Mouse (Mus musculus): ENCODE measurements around the gene Gm20489.

Gene Gm20489

DNA sequence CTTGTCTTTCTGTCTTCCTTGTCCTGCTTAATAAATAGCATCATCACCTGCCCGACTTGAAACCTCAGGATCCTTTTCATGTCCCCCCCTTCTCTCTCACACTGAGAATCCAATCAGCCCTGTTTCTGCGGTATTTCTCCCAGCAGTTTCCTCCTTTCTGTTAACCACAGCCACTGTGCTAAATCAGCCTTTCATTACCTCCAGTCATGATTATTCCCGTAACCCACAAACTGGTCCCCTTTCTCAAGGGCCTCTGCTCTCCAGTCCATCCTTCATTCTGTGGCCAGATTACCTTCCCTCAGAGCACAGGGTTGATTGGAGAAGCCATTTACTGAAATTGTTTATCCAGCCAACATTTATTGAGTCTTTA lies at the start of gene Gm20489:
Gene Gm20489, minus strand, starts transcription at position 269 of the 370 bp plus-strand sequence.
- DNase-seq (ENCODE audit: low read depth, low spot score), result no peak

DNA sequence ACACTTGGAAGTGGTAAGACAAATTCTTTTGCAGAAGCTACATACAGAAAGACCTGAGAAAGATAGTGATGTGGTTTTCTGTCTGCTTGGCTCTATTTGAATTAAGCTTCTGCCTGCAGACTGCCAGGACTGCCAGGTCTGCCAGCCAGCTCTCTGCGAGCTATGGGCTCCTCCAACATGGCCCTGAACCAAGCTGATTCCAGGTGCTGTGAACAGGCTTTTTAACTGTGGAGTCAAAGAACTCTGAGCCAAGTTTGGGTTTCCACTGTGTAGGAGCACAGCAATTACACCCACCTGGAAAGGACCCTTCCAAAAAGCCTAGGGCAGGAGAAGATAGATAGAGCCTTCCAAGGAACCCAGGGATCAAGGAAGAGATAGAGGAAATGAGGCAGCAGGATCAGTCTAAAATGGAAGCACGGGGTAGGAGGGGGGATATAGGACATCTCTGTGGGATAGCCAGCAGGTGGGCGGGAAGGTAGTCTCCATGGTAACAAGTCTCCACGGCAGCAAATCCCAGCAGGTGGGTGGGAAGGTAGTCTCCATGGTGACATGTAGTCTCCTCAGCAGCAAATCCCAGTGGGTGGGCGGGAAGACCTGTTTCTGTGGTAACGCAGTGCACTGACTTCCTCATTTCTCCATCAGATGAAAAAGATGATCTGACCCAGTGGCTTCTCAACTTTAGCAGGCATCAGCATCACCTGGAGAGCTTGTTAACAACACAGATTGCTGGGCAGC lies 45.0 kb upstream of the Gm20489 start:
- no peak for DNase-seq (ENCODE audit: low read depth, low spot score)

DNA sequence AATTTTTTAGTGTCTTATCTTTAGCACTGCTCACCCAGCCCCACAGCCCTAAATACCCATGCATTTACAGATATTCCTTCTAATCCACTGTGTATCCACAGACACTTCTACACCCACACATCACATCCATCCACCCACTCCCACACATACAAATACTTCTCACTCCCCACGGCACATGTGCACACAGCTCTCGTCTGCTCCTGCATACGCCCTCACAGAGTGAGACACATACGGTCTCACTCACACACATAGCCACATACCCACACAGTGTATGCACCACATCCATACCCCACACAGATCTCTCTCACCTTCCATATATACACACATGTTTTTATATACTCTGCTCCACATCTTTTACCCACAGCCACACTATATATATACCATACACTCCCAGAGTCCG lies 40.5 kb upstream of the Gm20489 start:
- no peak for DNase-seq (ENCODE audit: low read depth, low spot score)

DNA sequence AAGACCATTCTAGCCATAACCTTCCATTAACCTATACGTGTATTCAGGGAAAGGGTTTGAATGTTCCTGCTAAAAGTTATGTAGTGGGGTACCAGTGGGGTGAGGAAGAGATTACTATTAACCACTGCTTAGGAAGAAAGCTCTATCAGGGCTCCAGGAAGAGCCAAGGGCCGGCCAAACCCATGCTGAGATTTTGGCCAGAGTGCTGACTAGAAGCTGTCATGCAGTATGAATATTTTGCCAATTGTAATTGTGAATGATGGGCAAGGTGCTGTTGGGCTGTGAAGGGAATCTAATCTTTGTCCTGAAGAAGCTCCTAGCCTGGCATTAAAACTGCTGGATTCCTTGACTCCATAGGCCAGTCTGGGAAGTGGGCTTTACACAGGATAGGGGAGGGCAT lies 35.8 kb upstream of the Gm20489 start:
- no peak for DNase-seq (ENCODE audit: low read depth, low spot score)

DNA sequence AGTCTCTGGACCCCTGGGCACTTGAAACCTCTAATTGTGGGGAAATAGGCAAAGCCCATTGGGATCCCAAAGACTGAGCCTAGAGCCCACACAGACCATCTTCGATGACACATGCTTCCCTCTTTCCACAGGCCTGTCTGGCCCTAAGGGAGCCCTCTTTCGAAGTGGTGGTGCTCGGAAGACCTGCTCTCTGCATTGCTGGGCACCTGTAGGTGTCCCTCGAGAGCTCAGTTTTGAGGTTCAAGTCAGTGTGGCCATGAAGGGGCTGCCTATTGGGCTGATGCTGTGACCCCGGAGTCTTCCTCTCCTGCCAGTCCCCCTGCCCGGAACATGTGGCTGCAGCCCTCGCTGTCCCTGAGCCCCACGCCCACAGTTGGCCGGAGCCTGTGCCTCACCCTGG lies 32.8 kb upstream of the Gm20489 start:
- DNase-seq (ENCODE audit: low read depth, low spot score), result no peak

DNA sequence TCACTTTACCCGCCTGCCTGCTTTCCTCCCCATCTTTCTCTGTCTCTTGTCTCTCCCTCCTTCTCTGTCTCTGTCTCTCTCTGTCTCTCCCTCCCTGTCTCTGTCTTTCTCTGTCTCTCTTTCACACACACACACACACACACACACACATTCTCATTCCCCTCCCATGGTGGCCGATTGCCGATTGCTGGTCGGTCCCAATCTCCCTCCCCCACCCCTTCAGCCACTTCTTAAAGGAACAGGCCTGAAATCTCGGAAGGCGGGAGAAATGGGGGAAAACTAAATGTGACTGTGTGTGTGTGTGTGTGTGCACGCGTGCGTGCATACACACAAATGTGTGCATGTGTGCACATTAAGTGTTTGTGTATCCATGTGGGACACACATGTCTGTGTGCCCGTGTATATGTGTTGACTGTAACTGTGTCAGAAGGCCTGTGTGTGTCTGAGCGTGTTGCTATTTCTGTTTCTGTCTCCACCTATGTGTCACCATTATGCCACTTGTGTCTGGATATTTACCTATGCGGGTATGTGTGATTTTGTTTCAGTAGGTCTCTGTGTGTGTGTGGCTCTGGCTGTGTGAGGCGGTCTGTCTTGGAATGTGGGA lies 31.7 kb upstream of the Gm20489 start:
- peak; percentile 33 for DNase-seq (ENCODE audit: low read depth, low spot score)

DNA sequence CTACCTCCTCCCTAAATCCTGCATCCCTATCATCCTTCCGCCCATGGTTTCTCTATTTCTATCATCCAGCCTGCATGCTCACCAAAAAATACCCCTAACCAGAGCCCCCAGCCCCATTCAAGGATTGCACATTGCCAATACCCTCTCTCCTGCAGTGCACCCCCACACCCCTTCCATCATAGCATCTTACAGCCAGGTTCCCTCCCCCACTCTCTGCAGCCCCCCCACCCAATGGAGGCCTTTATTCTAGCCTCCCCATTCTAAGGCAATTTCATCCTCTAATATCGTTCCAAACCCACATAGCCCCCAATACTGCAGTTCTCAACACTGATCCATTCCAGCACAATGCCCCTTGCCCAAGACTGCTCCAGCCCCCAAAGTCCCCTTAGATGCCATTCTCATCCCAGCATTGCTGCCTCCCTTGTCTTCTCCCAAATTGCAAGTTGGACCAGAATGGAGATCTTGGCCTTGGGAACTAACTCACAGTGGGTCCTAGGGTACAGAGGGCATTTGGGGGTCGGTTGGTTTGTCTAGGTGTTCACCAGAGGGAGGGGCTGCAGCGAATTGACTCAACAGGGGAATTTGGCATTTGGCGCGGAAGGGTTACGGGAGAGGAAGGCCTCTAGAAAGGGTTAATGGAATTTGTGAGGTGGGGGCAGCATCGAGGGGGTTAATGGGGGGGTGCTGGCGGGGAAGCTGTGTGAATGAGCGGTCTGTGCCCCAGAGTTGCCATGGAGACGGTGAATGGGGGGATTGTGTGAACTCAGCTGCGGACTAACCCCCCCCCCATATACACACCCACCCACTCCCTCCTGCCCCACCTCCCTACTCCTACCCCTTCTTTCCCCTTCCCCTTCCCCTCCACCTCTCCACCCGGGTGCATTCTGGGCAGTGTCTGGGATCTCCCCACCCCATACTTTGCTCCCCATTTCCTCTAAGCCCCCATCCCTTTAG lies 30.9 kb upstream of the Gm20489 start:
- peak; percentile 51 for DNase-seq (ENCODE audit: low read depth, low spot score)

DNA sequence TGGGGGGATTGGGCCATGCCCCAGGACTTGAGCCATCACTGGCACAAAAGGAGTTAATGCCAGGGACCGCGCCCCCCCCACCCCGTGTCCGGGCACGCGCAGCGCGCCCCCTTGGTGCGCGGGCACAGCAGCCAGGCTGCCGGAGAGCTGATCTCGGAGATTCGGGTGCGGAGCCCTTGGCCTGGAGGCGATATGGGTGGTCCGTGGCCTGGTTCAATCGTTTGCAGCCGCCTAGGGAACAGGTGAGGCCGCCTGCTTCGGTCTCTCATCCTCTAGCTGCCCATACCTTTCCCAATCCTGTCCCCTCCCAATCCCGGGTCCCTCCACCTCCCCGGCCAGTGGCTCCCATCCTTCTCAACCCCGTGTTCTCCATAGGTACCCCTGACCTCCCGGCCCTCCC lies 30.2 kb upstream of the Gm20489 start, which contains the start of gene Nlgn3:
Gene Nlgn3, plus strand, starts transcription at position 114 of the 400 bp plus-strand sequence.
- DNase-seq (ENCODE audit: low read depth, low spot score), result peak; percentile 38

DNA sequence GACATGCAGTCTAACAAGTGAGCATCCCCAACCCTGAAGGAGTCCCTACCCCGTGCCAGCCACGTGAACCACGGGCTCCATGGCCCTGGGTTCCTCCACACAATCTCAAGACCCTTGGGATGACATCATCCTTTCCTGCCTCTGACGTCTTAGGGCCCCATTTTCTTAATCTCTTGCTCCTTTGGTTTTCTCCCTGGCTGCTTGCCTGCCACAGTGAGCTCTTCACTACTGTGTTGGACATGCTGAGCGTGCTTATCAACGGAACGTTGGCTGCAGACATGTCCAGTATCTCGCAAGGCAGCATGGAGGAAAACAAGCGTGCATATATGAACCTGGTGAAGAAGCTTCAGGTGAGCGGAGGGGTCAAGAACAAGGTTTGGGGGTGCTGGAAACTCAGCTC lies 21.3 kb upstream of the Gm20489 start:
- DNase-seq (ENCODE audit: low read depth, low spot score), result no peak

DNA sequence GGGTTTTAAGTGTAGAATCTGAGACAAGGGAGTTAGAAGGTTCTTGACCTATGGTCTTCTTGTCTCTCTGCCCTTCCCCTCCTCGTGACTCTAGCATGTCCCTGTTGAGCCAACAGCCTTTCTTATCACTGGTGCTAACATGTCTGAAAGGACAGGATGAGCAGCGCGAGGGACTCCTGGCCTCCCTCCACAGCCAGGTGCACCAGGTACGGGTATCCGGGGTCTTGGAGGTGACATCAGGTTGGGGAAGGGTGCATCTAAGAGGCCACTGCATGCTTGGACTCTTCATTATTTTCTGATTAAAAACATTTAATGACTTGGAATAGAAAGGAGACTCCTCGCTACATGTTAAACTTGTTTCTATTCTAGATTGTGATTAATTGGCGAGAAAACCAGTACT lies 20.2 kb upstream of the Gm20489 start:
- no peak for DNase-seq (ENCODE audit: low read depth, low spot score)

DNA sequence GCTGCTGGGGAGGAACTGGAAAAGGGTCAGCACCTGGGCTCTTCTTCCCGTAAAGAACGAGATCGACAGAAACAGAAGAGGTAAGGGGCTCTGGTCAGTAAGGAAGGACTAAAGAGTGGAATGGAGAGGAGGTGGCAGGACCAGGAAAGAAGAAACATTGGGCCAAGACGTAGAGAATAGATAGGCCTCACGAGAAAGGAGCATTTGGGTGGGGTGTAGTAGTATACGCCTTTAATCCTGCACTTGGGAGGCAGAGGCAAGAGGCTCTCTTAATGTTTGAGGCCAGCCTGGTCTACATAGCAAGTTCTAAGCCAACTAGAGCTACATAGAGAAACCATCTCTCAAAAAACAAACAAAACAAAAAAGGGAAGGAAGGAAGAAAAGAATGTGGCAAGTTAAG lies 19.6 kb upstream of the Gm20489 start:
- DNase-seq (ENCODE audit: low read depth, low spot score), result no peak

DNA sequence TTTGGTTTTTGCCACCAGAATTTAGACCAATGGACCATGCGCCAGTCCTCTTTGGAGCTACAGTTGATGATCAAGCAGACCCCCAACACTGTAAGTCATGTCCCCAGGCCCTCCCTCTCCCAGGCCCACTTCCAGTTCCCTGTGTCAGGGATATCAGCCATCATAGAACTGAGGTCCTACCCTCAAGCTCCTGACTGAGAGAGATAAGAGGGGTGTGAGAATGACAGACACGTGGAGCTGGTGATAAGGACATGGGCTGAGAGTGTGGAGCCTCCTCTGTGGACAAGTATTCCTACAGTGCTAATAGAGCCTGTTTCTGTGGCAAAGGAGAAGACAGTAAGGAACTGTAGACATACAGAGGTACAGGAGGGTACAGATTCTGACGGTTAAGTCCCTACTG lies 18.7 kb upstream of the Gm20489 start:
- no peak for DNase-seq (ENCODE audit: low read depth, low spot score)

DNA sequence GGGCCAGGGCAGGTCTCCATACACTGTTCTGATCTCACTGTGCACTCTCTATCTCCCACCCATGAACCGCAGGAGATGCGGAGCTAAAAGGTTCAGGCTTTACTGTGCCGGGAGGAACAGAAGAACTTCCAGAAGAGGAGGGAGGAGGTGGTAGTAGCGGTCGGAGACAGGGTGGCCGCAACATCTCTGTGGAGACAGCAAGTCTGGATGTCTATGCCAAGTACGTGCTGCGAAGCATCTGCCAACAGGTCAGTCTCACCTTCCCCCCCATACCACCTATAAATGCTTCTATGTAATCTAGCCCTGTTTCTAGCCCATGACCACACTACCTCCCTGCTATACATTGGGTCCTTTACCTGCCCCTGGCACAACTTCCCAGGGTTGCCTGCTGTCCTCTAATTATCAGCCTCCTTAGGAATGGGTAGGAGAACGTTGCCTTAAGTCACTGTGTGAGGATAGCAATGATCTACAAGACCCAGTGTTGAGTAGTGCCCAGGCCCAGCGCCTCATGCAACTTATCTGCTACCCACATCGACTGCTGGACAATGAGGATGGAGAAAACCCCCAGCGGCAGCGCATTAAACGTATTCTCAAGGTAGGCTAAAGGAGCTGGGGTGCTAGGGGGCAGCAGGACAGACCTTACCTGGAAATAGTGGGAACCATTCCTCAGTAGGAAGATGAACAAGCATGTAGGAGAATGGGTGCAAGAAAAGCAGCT lies 17.3 kb upstream of the Gm20489 start:
- no peak for DNase-seq (ENCODE audit: low read depth, low spot score)

DNA sequence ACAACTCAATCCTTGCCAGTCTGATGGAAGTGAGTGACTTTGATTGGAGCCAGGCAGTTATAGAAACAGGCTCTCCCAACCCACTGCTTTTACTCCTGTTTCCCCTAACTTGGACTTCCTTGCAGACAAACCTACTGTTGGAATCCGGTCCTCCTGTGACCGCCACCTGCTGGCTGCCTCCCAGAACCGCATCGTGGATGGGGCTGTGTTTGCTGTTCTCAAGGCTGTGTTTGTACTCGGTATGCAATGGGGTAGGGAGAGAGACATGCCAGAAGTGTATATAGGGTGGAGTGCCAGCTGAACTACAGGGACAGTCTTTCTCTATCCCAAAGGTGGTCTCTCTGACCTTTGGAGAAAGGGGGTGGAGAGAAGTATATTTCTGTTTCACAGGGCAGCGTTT lies 16.7 kb upstream of the Gm20489 start:
- peak; percentile 47 for DNase-seq (ENCODE audit: low read depth, low spot score)

DNA sequence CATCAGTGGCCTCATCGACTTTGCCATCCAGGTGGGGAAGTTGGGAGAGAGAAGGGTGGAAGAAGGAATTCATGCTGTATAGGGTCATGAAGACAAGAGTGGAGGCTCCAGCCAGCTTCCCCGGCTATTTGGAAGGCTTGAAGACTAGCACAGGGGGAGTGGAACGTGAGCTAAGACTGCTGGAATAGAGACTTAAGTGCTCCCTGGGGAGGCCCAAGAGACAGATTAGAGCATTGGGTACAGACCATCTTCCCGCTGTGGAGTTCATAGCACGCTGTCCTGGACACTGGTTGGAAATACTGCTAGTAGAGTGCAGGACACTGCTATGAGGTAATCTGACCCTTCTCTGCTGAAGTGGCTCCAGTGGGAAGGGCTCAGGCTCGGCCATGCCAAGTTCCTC lies 14.0 kb upstream of the Gm20489 start:
- no peak for DNase-seq (ENCODE audit: low read depth, low spot score)

DNA sequence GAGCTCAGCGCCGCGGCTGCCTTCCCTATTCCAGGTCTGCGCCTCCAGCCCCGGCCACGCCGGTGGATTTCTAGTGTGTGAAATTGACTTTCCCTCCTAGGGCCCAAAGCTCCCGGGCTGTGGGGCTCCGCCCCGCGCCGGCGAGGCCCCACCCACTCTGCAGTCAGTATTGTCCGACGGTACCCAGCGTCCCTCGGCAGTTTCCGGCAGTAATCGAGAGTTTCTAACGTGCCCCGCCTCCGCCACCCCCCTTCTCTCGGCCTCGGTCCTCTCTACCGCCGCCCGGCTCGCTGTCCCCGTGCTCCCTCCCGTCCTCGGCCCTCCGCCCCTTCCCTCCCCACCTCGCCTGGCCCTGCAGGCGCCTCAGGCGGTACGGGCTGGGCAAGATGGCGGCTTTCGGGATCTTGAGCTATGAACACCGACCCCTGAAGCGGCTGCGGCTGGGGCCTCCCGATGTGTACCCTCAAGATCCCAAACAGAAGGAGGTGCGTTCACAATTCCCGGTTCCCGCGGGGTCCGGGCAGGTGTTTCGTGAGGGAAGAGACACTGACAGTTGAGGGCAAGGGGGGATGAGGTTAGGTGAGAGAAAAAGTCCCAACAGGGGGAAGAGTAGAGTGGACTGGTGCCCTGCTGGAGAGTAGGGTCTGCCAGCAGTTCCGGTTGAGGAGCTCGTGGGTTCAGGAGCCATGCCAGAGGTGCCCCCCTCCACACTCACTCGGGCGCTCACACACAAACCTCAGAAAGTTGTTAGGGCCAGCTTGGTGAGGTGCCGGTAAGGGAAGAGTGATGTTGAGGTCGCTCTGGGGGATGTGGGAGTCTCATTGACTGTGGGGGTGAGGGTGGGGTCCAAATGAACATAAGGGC lies 5.3 kb upstream of the Gm20489 start, which contains the start of gene Med12:
Gene Med12, plus strand, starts transcription at position 156 of the 864 bp plus-strand sequence.
- peak; percentile 85 for DNase-seq (ENCODE audit: low read depth, low spot score)

DNA sequence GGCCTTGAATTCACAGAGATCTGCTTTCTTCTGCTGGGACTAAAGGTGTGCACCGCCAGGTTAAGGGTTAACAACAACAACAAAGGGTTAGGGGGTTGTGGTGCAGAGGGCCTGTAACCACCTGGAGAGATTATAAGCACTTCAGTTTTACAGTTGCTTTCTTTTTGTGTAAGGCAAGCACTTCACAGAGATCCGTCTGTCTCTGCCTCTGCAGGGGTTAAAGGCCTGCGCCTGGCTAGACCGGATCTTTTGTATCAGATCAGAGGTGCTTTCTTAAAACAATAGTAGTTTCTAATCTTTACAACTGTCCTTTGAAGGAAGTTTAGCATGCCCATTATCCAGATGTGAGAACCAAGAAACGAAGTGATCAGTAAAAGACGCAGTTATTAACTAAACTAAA lies 4.6 kb upstream of the Gm20489 start:
- no peak for DNase-seq (ENCODE audit: low read depth, low spot score)

DNA sequence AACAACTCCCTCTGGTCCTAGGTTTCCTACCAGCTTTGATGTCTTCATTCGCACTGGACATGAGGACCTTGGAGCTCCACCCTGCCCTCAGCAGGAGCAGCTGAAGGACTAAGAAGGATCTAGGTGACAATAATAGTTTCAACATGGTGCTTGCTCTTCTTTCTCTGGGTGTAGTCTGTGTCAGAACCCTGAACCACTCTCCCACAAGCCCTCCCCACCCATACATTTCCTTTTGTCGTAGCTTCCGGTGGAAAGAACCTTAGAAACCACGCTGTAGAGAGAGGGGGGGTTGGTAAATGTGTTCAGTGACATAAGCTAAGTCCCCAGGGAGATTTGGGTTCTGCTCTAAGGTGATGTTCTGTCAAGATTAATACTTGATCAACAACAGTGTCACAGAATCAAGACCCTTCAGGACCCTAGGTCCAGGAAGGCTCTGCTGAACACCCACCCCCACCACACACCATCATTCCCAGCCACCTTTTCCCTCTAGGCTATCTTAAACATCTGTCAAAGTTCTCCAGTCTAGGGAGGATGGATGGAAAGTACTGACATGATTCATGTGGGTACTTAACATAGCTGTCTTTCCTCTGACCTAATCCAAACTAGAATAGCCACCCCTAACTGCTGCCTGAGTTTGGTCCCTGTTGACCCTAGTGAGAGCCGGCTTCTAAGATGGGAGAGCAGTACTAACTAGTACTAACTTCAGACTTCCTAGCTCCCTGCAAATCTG lies 633 bp downstream of the Gm20489 start, which contains the start of gene Il2rg:
Gene Il2rg, minus strand, starts transcription at position 231 of the 730 bp plus-strand sequence.
- DNase-seq (ENCODE audit: low read depth, low spot score), result no peak

DNA sequence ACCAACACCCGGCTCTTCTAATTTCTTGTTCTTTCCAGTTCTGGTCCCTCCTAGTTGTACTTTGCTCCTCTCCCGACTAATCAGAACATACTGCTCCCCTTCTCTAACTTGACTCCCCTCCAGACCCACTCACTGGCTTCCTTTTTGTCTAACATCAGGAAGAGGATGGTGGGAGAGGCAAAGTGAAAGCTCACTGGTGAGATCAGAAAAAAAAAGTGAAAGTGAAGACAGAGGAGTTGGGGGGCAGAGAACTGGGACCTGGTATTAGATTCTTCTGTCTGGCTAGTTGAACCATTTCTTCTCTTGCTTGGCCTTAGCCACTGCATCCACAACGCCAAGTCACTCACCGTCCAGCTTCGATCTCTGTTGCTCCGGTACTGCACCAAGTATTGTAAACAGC lies 2.2 kb downstream of the Gm20489 start:
- no peak for DNase-seq (ENCODE audit: low read depth, low spot score)

DNA sequence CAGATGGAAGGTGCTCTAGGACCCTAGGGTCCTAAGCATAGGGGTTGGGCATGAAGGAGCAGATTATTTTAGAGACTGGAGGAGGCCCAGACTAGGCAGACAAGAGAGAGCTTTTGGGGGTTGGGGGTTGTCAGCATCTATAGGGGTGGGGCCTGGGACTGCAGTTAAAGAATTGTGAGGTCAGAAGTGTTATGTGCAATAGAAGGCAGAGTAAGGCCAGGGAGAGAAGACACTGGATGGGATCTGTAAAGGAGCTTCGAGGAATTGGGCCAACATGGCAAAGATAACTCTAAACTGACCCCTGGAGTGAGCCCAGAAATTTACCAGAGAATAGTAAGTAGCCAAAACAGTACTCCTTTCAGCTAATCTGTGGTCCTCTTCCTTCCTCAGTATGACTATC lies 4.9 kb downstream of the Gm20489 start, which contains the start of gene Gm614:
Gene Gm614, minus strand, starts transcription at position 101 of the 400 bp plus-strand sequence.
- no peak for DNase-seq (ENCODE audit: low read depth, low spot score)

Data from forelimb bud, embryonic 11.5 days (tissue).